Mouse (Mus musculus) heart, embryonic 14.5 days (tissue): Measurements from ENCODE around the gene Cnot9. TPM values are rescaled to one million over a fixed set of nuclear protein-coding genes. Genes with fewer than 3 reads are reported as not detected.
A peak's percentile ranks its signal among the peaks of the same experiment; 100 is the strongest.

Experiments
- ATAC-seq: fragments of 200-750 bp; cut with Nextera tagmentation; 2 replicates; pipeline ENCODE4 v1.8.0; 2017; ENCODE audit warnings: low read depth, moderate TSS enrichment; ENCODE audit not compliant: insufficient number of reproducible peaks, insufficient read depth, low FRiP score
- H3K27ac ChIP-seq, 2 experiments: fragments of 200-500 bp in 1 of 2; fragments of 300-500 bp in 1 of 2; sonication (generic) in 1 of 2; replicated peaks in 1 of 2; 2 replicates each; pipeline ENCODE4 v1.5.1; 2012 to 2014; ENCODE audit warnings: low read depth in 2 of 2, low read length in 2 of 2, control low read depth in 1 of 2, mild to moderate bottlenecking in 1 of 2, mixed read lengths in 1 of 2; ENCODE audit not compliant: control insufficient read depth in 1 of 2, insufficient read depth in 1 of 2
- H3K27me3 ChIP-seq: fragments of 300-500 bp; sonication (generic); 2 replicates; pipeline ENCODE4 v1.6.1; 2014; ENCODE audit warnings: mild to moderate bottlenecking, low read length, control low read depth; ENCODE audit not compliant: control insufficient read depth, insufficient read depth
- H3K36me3 ChIP-seq: fragments of 300-500 bp; sonication (generic); 2 replicates; pipeline ENCODE4 v1.6.1; 2014; ENCODE audit warnings: mild to moderate bottlenecking, control low read depth, low read length, mixed read lengths; ENCODE audit not compliant: control insufficient read depth, insufficient read depth
- H3K4me1 ChIP-seq, 2 experiments: fragments of 200-500 bp in 1 of 2; fragments of 300-500 bp in 1 of 2; sonication (generic) in 1 of 2; 2 replicates each; pipeline ENCODE4 v1.6.1; 2012 to 2014; ENCODE audit warnings: low read length in 2 of 2, control low read depth in 1 of 2, mixed read lengths in 1 of 2; ENCODE audit not compliant: control insufficient read depth in 2 of 2, insufficient read depth in 2 of 2
- H3K4me2 ChIP-seq: fragments of 300-500 bp; sonication (generic); 2 replicates; pipeline ENCODE4 v1.6.1; 2014; ENCODE audit warnings: mild to moderate bottlenecking, low read length
- H3K4me3 ChIP-seq, 2 experiments: fragments of 200-500 bp in 1 of 2; fragments of 300-500 bp in 1 of 2; sonication (generic) in 1 of 2; 2 replicates each; pipeline ENCODE4 v1.5.1; 2012 to 2014; ENCODE audit warnings: low read length in 2 of 2, mild to moderate bottlenecking in 2 of 2, control low read depth in 1 of 2, low read depth in 1 of 2, moderate library complexity in 1 of 2; ENCODE audit not compliant: control insufficient read depth in 1 of 2, insufficient read depth in 1 of 2
- H3K9ac ChIP-seq: fragments of 300-500 bp; sonication (generic); 2 replicates; pipeline ENCODE4 v1.6.1; 2014; ENCODE audit warnings: mild to moderate bottlenecking, low read length
- H3K9me3 ChIP-seq: fragments of 300-500 bp; sonication (generic); 2 replicates; pipeline ENCODE4 v1.6.1; 2016; ENCODE audit warnings: low read length, control low read depth; ENCODE audit not compliant: control insufficient read depth
- WGBS: fragments of 180-500 bp; shearing (Covaris S2); extraction: QIAGEN DNeasy Blood & Tissue Kit; methylation state at CpG from one replicate; pipeline ENCODE4 v1.1.7; 2014; 5-methylcytosine and 5-hydroxymethylcytosine counted together
- polyA plus RNA-seq: library from polyadenylated mRNA; unstranded; fragments of >200 nt; fragmentation: Nextera tagmentation; extraction: Ambion mirVana; gene quantifications from 2 replicates; pipeline ENCODE4 v1.2.1, GENCODE M21; 2014

Gene Cnot9
- polyA plus RNA-seq = 29.9 and 32.6 TPM in 2 replicates

GRCm38 (mm10) chr1:74505721-74506464 lies at the start of gene Cnot9:
Gene Cnot9, plus strand, starts transcription at chr1:74506058.
- H3K9me3 ChIP-seq = no peaks in the 10 kb centered on the region
- peak within 1 kb of the TSS; percentile 82 to 84 for H3K27ac ChIP-seq
- WGBS = under 1% methylated on average over 64 of the region's 64 CpGs
- peak within 1 kb of the TSS; percentile 85 to 97 for H3K4me3 ChIP-seq
- H3K36me3 ChIP-seq = peaks cover 7% of the 10 kb centered on the region; the same call in 1 of the 2 replicates
- H3K9ac ChIP-seq = peak within 1 kb of the TSS; percentile 93
- peak within 1 kb of the TSS; percentile 77 for H3K4me2 ChIP-seq
- no peaks in the 10 kb centered on the region for H3K27me3 ChIP-seq
- peaks cover 0 to 22% of the 10 kb centered on the region in 2 experiments; a peak in 2 of 4 replicates for H3K4me1 ChIP-seq
- peak; percentile 100 for ATAC-seq

- no peak for ATAC-seq
- H3K4me1 ChIP-seq = no peaks in the 10 kb centered on the region
- peaks cover 83% of the 10 kb centered on the region for H3K36me3 ChIP-seq
- no peak overlapping the region for H3K9ac ChIP-seq
- no peak overlapping the region for H3K27ac ChIP-seq
- H3K4me2 ChIP-seq = no peak overlapping the region
- H3K4me3 ChIP-seq = no peak overlapping the region
- H3K9me3 ChIP-seq = no peaks in the 10 kb centered on the region
- H3K27me3 ChIP-seq = no peaks in the 10 kb centered on the region
- WGBS = 74% methylated on average over 2 of the region's 2 CpGs
Measured at GRCm38 (mm10) chr1:74460273-74460672, 45.6 kb upstream of the Cnot9 start.

- no peak for ATAC-seq
- H3K36me3 ChIP-seq = peaks cover 90% of the 10 kb centered on the region
Measured at GRCm38 (mm10) chr1:74485792-74486191, 20.1 kb upstream of the Cnot9 start.

GRCm38 (mm10) chr1:74501106-74501505 lies 4.8 kb upstream of the Cnot9 start:
- Histone ChIP-seq H3K27ac (no peak overlapping the region), H3K9me3 (no peaks in the 10 kb centered on the region), H3K4me3 (no peak overlapping the region), H3K4me2 (no peak overlapping the region), H3K4me1 (peaks cover 0 to 8% of the 10 kb centered on the region in 2 experiments; a peak in 1 of 4 replicates), H3K27me3 (no peaks in the 10 kb centered on the region), H3K9ac (no peak overlapping the region), H3K36me3 (peaks cover 16% of the 10 kb centered on the region)
- no peak for ATAC-seq
- WGBS = 82% methylated on average over 1 of the region's 1 CpGs

More at GRCm38 (mm10) chr1:74485792-74486191, 20.1 kb upstream of the Cnot9 start:
- no peaks in the 10 kb centered on the region for H3K4me1 ChIP-seq
- no peak overlapping the region for H3K9ac ChIP-seq
- no peak overlapping the region for H3K4me2 ChIP-seq
- H3K27ac ChIP-seq = no peak overlapping the region
- WGBS = 87% methylated on average over 5 of the region's 5 CpGs
- H3K4me3 ChIP-seq = no peak overlapping the region
- H3K27me3 ChIP-seq = no peaks in the 10 kb centered on the region
- H3K9me3 ChIP-seq = no peaks in the 10 kb centered on the region

- Histone ChIP-seq H3K36me3 (peaks cover 7% of the 10 kb centered on the region; the same call in 1 of the 2 replicates), H3K4me1 (peaks cover 0 to 22% of the 10 kb centered on the region in 2 experiments; a peak in 2 of 4 replicates), H3K9me3 (no peaks in the 10 kb centered on the region), H3K4me2 (peak overlapping the region; percentile 77), H3K4me3 (peak overlapping the region; percentile 85 to 97), H3K9ac (peak overlapping the region; percentile 88), H3K27me3 (no peaks in the 10 kb centered on the region), H3K27ac (peak overlapping the region; percentile 49 to 54)
- peak; percentile 44 for ATAC-seq
- WGBS = under 1% methylated on average over 22 of the region's 22 CpGs
Measured at GRCm38 (mm10) chr1:74505393-74505720, 501 bp upstream of the Cnot9 start.

GRCm38 (mm10) chr1:74506471-74506881 lies 618 bp downstream of the Cnot9 start:
- peaks cover 0 to 22% of the 10 kb centered on the region in 2 experiments; a peak in 2 of 4 replicates for H3K4me1 ChIP-seq
- peaks cover 7% of the 10 kb centered on the region; the same call in 1 of the 2 replicates for H3K36me3 ChIP-seq
- peak; percentile 13; the same call in 1 of the 2 replicates for ATAC-seq
- under 1% methylated on average over 34 of the region's 34 CpGs for WGBS
- peak overlapping the region; percentile 74 to 85 for H3K4me3 ChIP-seq
- no peaks in the 10 kb centered on the region for H3K27me3 ChIP-seq
- H3K4me2 ChIP-seq = peak overlapping the region; percentile 77
- no peaks in the 10 kb centered on the region for H3K9me3 ChIP-seq
- peak overlapping the region; percentile 93 for H3K9ac ChIP-seq
- H3K27ac ChIP-seq = peak overlapping the region; percentile 82 to 84

- Histone ChIP-seq H3K9ac (peak overlapping the region; percentile 93), H3K9me3 (no peaks in the 10 kb centered on the region), H3K4me2 (peak overlapping the region; percentile 77), H3K27ac (no peak overlapping the region), H3K36me3 (peaks cover 13% of the 10 kb centered on the region), H3K4me1 (peaks cover 0 to 22% of the 10 kb centered on the region in 2 experiments; a peak in 2 of 4 replicates), H3K27me3 (no peaks in the 10 kb centered on the region), H3K4me3 (no peak overlapping the region)
- 86% methylated on average over 2 of the region's 2 CpGs for WGBS
- ATAC-seq = no peak
Measured at GRCm38 (mm10) chr1:74507780-74508179, 1.9 kb downstream of the Cnot9 start.
